Mouse (Mus musculus): ENCODE data around the gene Mpp4. TPM values are rescaled to one million over a fixed set of nuclear protein-coding genes. Genes with fewer than 3 reads are reported as not detected.

Gene Mpp4
- polyA plus RNA-seq, 1 experiment from 2014 or later = 0.16 TPM

Other genes with a start within 250 kb of the Mpp4 start
- gene Trak2, start 190.0 kb downstream of the Mpp4 start, polyA plus RNA-seq (2018) = 15.8 to 20.6 TPM (median 16.0 TPM) in 3 replicates
- gene Stradb, start 189.9 kb downstream of the Mpp4 start, polyA plus RNA-seq (2018) = 14.5 to 18.3 TPM (median 15.9 TPM) in 3 replicates
- not detected in 3 replicates for gene C2cd6, start 68.5 kb downstream of the Mpp4 start, polyA plus RNA-seq (2018)
- gene Tmem237, start 43.0 kb downstream of the Mpp4 start, polyA plus RNA-seq (2018) = 7.4 to 14.5 TPM (median 9.3 TPM) in 3 replicates
- gene Als2, start 73.8 kb upstream of the Mpp4 start, polyA plus RNA-seq (2018) = 10.9 to 14.3 TPM (median 12.3 TPM) in 3 replicates
- 3.5 to 7.0 TPM (median 5.2 TPM) in 3 replicates for gene Cdk15, start 93.5 kb upstream of the Mpp4 start, polyA plus RNA-seq (2018)